21 mouse cellular contexts compared by ENCODE assay signal in genomic region chr2:148896219-148896618, GRCm38 (mm10). TPM values are rescaled to one million over a fixed set of nuclear protein-coding genes. Genes with fewer than 3 reads are reported as not detected.
"Had no signal": no experiment of that assay in that cellular context is flagged by ENCODE, and none has a peak within 500 bp of the region (broad histone marks: within the 10 kb centered on the region; RNA-seq: fewer than 3 reads in every experiment).

No protein-coding gene starts in this region.

- H3K4me3 ChIP-seq: kidney, embryonic 15.5 days; midbrain, embryonic 12.5 days; neural tube, embryonic 15.5 days had no signal

- H3K27ac ChIP-seq: kidney, embryonic 15.5 days; liver, embryonic 14.5 days; midbrain, embryonic 12.5 days; neural tube, embryonic 15.5 days had no signal

- ATAC-seq: midbrain, embryonic 16.5 days had no signal

- H3K9me3 ChIP-seq: kidney, embryonic 15.5 days; midbrain, embryonic 12.5 days; neural tube, embryonic 15.5 days had no signal

- H3K4me2 ChIP-seq: kidney, embryonic 15.5 days; midbrain, embryonic 12.5 days; neural tube, embryonic 15.5 days had no signal

- H3K27me3 ChIP-seq: kidney, embryonic 15.5 days; midbrain, embryonic 12.5 days; neural tube, embryonic 15.5 days had no signal

- H3K36me3 ChIP-seq: kidney, embryonic 15.5 days; midbrain, embryonic 12.5 days; neural tube, embryonic 15.5 days had no signal

- H3K9ac ChIP-seq: kidney, embryonic 15.5 days; liver, embryonic 14.5 days; midbrain, embryonic 12.5 days; neural tube, embryonic 15.5 days had no signal

- H3K4me1 ChIP-seq: midbrain, embryonic 12.5 days; neural tube, embryonic 15.5 days had no signal

- DNase-seq: kidney, postnatal 14 days; lung, adult 18-20 months; right cerebral cortex, adult 18-20 months; right cerebral cortex, postnatal 25 days; thymus, postnatal 4 days had no signal

RNA-seq across cellular contexts. Expression of gene 9230104L09Rik, which starts 31.4 kb away (rescaled TPM):
- total RNA-seq: layer of hippocampus, adult 8-10 months; layer of hippocampus, postnatal 25 days; left cerebral cortex, adult 8-10 months; left cerebral cortex, postnatal 25 days; liver, adult 2 months; megakaryocyte-erythroid progenitor cell, adult 5-6 weeks had no signal
- polyA plus RNA-seq: kidney, adult 2 months; kidney, embryonic 15.5 days; liver, adult 2 months; liver, embryonic 14.5 days; lung, embryonic 16.5 days; midbrain, embryonic 12.5 days; midbrain, embryonic 16.5 days; neural tube, embryonic 11.5 days; neural tube, embryonic 15.5 days; small intestine, adult 2 months; stomach, embryonic 16.5 days had no signal
